Mouse (Mus musculus) ovary, postnatal 36 days (tissue): ENCODE measurements around the gene Zpbp2.

Experiments used
- DNase-seq: peaks from one replicate; pipeline ENCODE4 v3.0.0; 2022; ENCODE audit warnings: low spot score, mixed read lengths

Zpbp2 gene

GRCm38 (mm10) chr11:98555124-98555700 lies 4.3 kb downstream of the Zpbp2 start:
- no peak for DNase-seq

GRCm38 (mm10) chr11:98560942-98561341 lies 10.0 kb downstream of the Zpbp2 start:
- DNase-seq = no peak

- DNase-seq = no peak
Measured at GRCm38 (mm10) chr11:98563025-98563424, 12.1 kb downstream of the Zpbp2 start.

GRCm38 (mm10) chr11:98563921-98564414 lies 13.1 kb downstream of the Zpbp2 start:
- no peak for DNase-seq

DNA sequence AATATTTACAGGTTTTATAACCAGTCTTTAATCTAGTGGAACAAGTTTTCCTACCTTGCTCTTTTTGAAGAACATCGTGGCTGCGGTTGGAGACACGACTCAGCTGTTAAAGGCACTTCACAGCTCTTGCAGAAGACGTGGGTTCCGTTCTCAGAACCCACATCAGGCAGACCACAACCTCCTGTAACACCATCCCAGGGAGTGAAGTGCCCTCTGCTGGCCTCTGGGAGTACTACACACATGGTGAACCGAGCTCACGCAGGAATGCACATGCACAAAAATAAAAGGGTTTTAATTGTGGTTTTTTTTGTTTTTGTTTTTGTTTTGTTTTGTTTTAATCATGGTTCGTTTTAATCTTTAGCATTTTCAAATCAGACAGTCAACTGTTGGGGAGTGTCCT lies 17.4 kb downstream of the Zpbp2 start:
- DNase-seq = no peak

DNA sequence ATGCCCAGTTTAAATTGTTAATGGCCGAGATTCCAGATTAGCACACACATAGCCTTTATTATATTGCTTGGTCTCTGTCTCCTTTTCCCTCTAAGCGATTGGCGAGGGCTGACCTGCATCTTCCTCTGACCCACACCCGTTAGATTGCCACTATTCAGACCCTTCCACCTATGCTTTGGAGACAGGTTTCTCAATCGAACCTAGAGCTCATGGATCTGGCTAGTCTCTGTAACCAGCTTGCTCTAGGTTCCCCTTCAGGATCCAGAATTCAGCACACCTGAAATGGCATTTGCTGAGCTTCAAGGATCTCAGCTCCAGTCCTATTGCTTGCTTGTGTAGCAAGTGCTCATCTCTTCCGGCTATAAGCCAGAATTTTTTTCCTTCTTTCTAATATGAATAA lies 18.6 kb downstream of the Zpbp2 start:
- no peak for DNase-seq

GRCm38 (mm10) chr11:98577776-98578175 lies 26.9 kb downstream of the Zpbp2 start:
- DNase-seq = peak; percentile 62

DNA sequence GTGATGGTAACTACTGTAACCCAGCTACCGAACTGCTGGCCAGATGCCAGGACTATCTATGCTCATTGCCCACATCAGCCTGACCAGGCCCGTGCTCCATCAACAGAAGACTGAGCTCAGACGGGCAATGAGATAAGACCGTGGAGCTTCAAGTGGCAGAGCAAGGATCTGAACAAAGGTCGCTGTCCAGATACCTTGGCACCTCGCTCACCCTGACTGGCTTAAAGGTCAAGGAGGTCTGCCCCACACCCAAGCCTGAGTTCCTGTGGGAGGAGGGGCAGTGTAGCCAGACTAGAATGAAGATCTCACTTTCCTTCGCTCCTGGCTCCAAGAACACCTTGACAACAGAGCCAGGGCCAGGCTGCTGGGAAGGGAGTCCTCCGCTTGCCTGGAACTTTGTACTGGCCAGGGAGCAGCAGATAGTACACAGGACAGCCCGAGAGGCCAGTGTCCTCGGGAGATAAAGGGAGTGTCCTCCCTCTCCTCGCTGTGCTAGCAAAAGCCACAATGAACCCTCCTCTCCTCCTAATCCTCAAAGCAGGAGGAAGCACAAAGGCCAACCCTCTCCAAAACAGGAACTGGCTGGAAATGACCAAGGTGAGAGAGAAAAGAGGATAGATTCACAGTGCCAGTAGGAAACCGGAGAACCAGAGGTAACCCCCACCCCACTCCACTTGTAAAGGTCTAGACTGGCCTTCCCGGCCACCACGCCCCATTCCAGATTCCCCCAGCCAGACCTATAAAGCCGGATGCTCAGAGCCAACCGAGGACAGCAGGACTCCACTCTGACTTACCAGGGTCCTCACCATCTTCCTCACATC lies 29.6 kb downstream of the Zpbp2 start:
- peak; percentile 47 for DNase-seq

- DNase-seq = no peak
Measured at GRCm38 (mm10) chr11:98581286-98582029, 30.6 kb downstream of the Zpbp2 start.

- DNase-seq = no peak
Measured at GRCm38 (mm10) chr11:98582030-98582388, 31.1 kb downstream of the Zpbp2 start.

- DNase-seq = no peak
Measured at GRCm38 (mm10) chr11:98582551-98583264, 31.8 kb downstream of the Zpbp2 start.

DNA sequence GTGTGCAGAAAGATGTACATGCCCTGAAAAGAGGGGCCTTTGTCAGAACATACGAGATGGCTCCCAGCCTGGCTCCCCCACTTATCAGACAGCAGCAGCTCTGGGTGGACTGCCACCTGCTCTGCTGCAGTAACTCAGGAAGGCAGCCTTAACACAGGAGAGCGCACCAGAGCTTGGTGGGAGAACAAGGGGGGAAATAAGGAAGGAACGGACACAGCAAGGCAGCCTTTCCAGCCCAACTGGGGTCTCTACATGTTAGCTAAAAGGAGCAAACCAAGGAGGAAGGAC lies 32.3 kb downstream of the Zpbp2 start:
- no peak for DNase-seq

GRCm38 (mm10) chr11:98583571-98583970 lies 32.7 kb downstream of the Zpbp2 start:
- no peak for DNase-seq

- DNase-seq = no peak
Measured at GRCm38 (mm10) chr11:98584146-98584545, 33.2 kb downstream of the Zpbp2 start.

- DNase-seq = no peak
Measured at GRCm38 (mm10) chr11:98584629-98585177, 33.8 kb downstream of the Zpbp2 start.

DNA sequence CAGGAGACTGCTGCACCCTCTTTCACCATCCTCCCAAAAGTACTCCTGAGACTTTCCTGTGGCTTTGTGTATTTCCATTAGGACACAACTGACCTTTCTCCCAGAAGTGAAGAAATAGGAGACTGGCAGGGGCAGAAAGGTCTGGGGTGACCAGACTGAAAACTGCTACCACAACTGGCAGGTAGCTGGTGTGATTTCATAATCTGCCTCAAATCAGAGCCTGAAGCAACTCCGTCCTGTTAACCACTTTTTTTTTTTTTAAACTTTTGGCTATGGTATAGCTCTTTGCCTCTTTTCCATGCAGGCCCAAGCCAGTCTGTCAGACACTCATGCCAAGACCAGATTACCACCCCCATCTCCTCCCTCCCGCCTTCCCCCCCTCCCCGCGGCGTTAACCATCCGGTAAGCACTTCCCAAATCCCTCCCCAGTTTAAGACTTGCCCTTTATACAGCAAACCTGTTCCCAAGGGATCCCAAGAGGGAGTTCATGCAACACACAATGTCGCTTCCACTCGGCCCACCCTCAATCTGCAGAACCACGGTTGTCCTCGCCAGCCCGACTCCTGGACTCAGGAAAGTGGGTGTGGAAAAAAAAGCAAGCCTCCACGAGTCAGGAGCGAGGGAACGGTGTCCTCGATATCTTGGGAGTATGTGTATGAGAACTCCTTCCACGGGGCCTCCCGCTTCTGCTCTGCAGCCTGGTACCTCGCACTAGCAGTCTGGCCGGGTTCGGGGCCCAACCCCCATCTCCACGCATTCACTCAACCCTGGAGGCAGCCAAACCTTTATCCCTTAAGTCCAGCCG lies 35.4 kb downstream of the Zpbp2 start:
- DNase-seq = no peak

GRCm38 (mm10) chr11:98586892-98587563 lies 36.1 kb downstream of the Zpbp2 start, which contains the start of gene Ormdl3:
TSS of gene Ormdl3 (minus strand) at chr11:98587368.
- DNase-seq = peak; percentile 98

DNA sequence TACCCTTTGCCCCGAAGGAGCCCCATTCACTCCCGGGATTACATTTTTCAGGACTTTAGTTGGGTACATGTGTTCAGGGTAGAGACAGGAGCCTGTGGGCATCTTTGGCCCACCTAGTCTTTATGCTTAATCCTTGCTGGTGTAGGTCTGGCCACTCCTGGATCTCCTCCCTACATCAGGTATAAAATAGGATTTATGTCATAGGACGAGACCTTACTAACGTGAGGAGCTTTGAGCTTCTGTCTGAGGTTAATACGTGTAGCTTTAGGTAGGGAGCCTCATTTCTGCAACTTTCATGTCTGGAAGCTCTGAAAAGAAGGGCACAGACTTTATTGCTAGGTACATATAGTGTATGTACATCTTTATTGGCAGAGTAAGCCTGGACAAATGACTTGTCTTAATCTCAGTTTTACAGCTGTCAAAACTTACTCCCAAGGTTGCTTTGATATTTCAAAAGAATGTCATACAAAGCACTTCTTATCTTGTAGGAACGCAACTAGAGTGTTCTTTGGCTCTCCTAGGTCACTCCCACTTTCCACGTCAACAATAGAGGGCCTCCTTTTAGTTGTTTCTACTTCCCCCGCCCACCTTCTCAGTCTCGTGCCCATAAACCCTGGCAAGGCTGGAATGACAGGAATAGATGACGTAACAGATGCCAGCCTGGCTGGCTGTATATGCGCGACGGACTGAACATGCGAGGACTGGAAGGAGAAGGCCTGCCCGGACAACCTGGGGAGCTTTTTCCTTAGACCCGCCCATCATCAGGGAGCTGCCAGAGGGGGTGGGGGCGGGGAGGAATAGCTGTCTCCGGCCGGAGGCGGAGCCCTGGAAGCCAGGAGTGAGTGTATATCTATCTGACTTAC lies 37.0 kb downstream of the Zpbp2 start:
- peak; percentile 79 for DNase-seq

DNA sequence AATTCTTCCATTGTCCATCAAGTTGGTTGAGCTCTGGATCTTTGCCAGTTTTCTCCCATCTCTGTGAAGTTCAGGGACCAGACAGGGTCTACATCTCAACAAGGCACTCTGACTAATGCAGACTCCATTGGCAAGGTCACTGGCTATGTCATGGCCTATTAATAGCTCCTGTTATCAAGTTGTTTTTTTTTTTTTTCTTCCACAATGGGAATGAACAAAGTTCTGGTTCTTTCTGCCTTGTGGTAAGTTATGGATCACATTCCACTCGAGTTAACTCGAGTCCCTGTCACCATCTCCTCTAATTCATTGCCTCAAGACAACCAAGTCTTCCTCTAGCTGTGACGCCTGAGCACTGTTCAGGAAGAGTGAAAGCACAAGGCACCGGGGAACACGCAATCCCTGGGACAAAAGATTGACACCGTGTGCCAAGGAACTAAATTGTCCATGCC lies 38.0 kb downstream of the Zpbp2 start:
- no peak for DNase-seq

GRCm38 (mm10) chr11:98589306-98589705 lies 38.4 kb downstream of the Zpbp2 start:
- no peak for DNase-seq
